Mouse (Mus musculus) spleen, adult 2 months (tissue): ENCODE data around the gene Sigirr.

Experiments
- CTCF ChIP-seq: fragments of 200-500 bp; IDR thresholded peaks from 2 replicates; pipeline ENCODE4 v1.5.1; 2011; ENCODE audit warnings: mild to moderate bottlenecking, inconsistent platforms; ENCODE audit not compliant: insufficient read depth, insufficient read length, insufficient replicate concordance; ENCODE audit errors: extremely low read depth
- POLR2A ChIP-seq: fragments of 200-500 bp; IDR thresholded peaks from 2 replicates; pipeline ENCODE4 v1.6.1; 2011; ENCODE audit warnings: low read depth, low read length, inconsistent platforms

- TF ChIP-seq CTCF, result peak; percentile 72; the same call in 1 of the 2 replicates
- TF ChIP-seq POLR2A, result no peak
Measured at GRCm38 (mm10) chr7:141092051-141092735, 8.2 kb downstream of the Sigirr start.
